Mouse (Mus musculus): ENCODE results near the gene Cacng8. TPM values are rescaled to one million over a fixed set of nuclear protein-coding genes. Genes with fewer than 3 reads are reported as not detected.

The Cacng8 gene
- polyA plus RNA-seq, 1 experiment, result 26.3 TPM

- no peak for TF ChIP-seq CTCF (IDR thresholded peaks at IDR 0.05; ENCODE audit: borderline replicate concordance, extremely low read depth, insufficient read depth, insufficient read length)
- no peak for TF ChIP-seq POLR2A (IDR thresholded peaks at IDR 0.05; ENCODE audit: borderline replicate concordance, extremely low read depth, insufficient read depth, insufficient read length, poor library complexity, severe bottlenecking)
- no peak for DNase-seq (ENCODE audit: low read depth)
Observed at GRCm38 (mm10) chr7:3457111-3457840, 66.8 kb downstream of the Cacng8 start.

GRCm38 (mm10) chr7:3457841-3458217 lies 67.3 kb downstream of the Cacng8 start:
- DNase-seq (ENCODE audit: low read depth), result no peak
- TF ChIP-seq CTCF (IDR thresholded peaks at IDR 0.05; ENCODE audit: borderline replicate concordance, extremely low read depth, insufficient read depth, insufficient read length) (no peak), POLR2A (IDR thresholded peaks at IDR 0.05; ENCODE audit: borderline replicate concordance, extremely low read depth, insufficient read depth, insufficient read length, poor library complexity, severe bottlenecking) (no peak)

GRCm38 (mm10) chr7:3460261-3460660 lies 69.8 kb downstream of the Cacng8 start:
- TF ChIP-seq CTCF (IDR thresholded peaks at IDR 0.05; ENCODE audit: borderline replicate concordance, extremely low read depth, insufficient read depth, insufficient read length) (no peak), POLR2A (IDR thresholded peaks at IDR 0.05; ENCODE audit: borderline replicate concordance, extremely low read depth, insufficient read depth, insufficient read length, poor library complexity, severe bottlenecking) (no peak)
- no peak for DNase-seq (ENCODE audit: low read depth)

GRCm38 (mm10) chr7:3463306-3463705 lies 72.8 kb downstream of the Cacng8 start:
- TF ChIP-seq CTCF (IDR thresholded peaks at IDR 0.05; ENCODE audit: borderline replicate concordance, extremely low read depth, insufficient read depth, insufficient read length), result no peak
- TF ChIP-seq POLR2A (IDR thresholded peaks at IDR 0.05; ENCODE audit: borderline replicate concordance, extremely low read depth, insufficient read depth, insufficient read length, poor library complexity, severe bottlenecking), result no peak

More at GRCm38 (mm10) chr7:3463306-3463705, 72.8 kb downstream of the Cacng8 start:
- DNase-seq (ENCODE audit: low read depth), result no peak

Other genes starting within 250 kb of the Cacng8 start
- gene AU018091, start 221.5 kb upstream of the Cacng8 start, polyA plus RNA-seq (2012; rRNA removed), result 0.04 and 0.15 TPM in 2 replicates
- gene Nlrp12, start 140.9 kb upstream of the Cacng8 start, polyA plus RNA-seq (2012; rRNA removed), result not detected in 2 replicates
- gene Myadm, start 101.6 kb upstream of the Cacng8 start, polyA plus RNA-seq (2012; rRNA removed), result 55.6 and 62.7 TPM in 2 replicates
- 4.0 and 5.6 TPM in 2 replicates for gene Prkcg, start 101.5 kb upstream of the Cacng8 start, polyA plus RNA-seq (2012; rRNA removed)
- 145 and 171 TPM in 2 replicates for gene Cacng7, start 57.7 kb upstream of the Cacng8 start, polyA plus RNA-seq (2012; rRNA removed)
- gene Cacng6, start 33.5 kb downstream of the Cacng8 start, polyA plus RNA-seq (2012; rRNA removed), result 0.16 and 0.18 TPM in 2 replicates
- 0.10 TPM in 1 of 2 replicates, not detected in the other for gene Tarm1, start 111.9 kb downstream of the Cacng8 start, polyA plus RNA-seq (2012; rRNA removed)
- gene Oscar, start 225.5 kb downstream of the Cacng8 start, polyA plus RNA-seq (2012; rRNA removed), result 1.7 and 1.8 TPM in 2 replicates
- gene Ndufa3, start 226.7 kb downstream of the Cacng8 start, polyA plus RNA-seq (2012; rRNA removed), result 198 and 266 TPM in 2 replicates
- gene Tfpt, start 239.2 kb downstream of the Cacng8 start, polyA plus RNA-seq (2012; rRNA removed), result 26.1 and 27.6 TPM in 2 replicates
- 68.2 and 70.7 TPM in 2 replicates for gene Prpf31, start 239.3 kb downstream of the Cacng8 start, polyA plus RNA-seq (2012; rRNA removed)

All from brain, embryonic 14.5 days (tissue).